Mouse (Mus musculus) spleen, adult 2 months (tissue): Measurements from ENCODE around the gene Polr3b. TPM values are rescaled to one million over a fixed set of nuclear protein-coding genes. Genes with fewer than 3 reads are reported as not detected.
A peak's percentile ranks its signal among the peaks of the same experiment; 100 is the strongest.

Experiments
- DNase-seq, 2 experiments: peaks; one replicate each; pipeline versions ENCODE4 v3.0.0 to v3.0.0-alpha.2; 2012 to 2021; ENCODE audit warnings: low spot score in 2 of 2, low read depth in 1 of 2
- H3K27ac ChIP-seq: fragments of 200-500 bp; 2 replicates; pipeline ENCODE4 v1.5.1; 2012; ENCODE audit warnings: low read length, inconsistent platforms; ENCODE audit not compliant: insufficient read depth
- H3K27me3 ChIP-seq: fragments of 200-500 bp; 2 replicates; pipeline ENCODE4 v1.6.1; 2012; ENCODE audit warnings: mild to moderate bottlenecking, moderate library complexity, low read length, inconsistent platforms; ENCODE audit not compliant: control insufficient read depth, insufficient read depth
- H3K36me3 ChIP-seq: fragments of 200-500 bp; 2 replicates; pipeline ENCODE4 v1.6.1; 2012; ENCODE audit warnings: mild to moderate bottlenecking, low read length, inconsistent platforms; ENCODE audit not compliant: control insufficient read depth, insufficient read depth
- H3K4me1 ChIP-seq: fragments of 200-500 bp; 2 replicates; pipeline ENCODE4 v1.6.1; 2011; ENCODE audit warnings: inconsistent platforms; ENCODE audit not compliant: control insufficient read depth, insufficient read depth, insufficient read length
- H3K4me3 ChIP-seq: fragments of 200-500 bp; 2 replicates; pipeline ENCODE4 v1.5.1; 2011; ENCODE audit warnings: mild to moderate bottlenecking, inconsistent platforms; ENCODE audit not compliant: insufficient read depth, insufficient read length; ENCODE audit errors: extremely low read depth
- CTCF ChIP-seq: fragments of 200-500 bp; IDR thresholded peaks from 2 replicates; pipeline ENCODE4 v1.5.1; 2011; ENCODE audit warnings: mild to moderate bottlenecking, inconsistent platforms; ENCODE audit not compliant: insufficient read depth, insufficient read length, insufficient replicate concordance; ENCODE audit errors: extremely low read depth
- POLR2A ChIP-seq: fragments of 200-500 bp; IDR thresholded peaks from 2 replicates; pipeline ENCODE4 v1.6.1; 2011; ENCODE audit warnings: low read depth, low read length, inconsistent platforms
- WGBS: fragments of 180-500 bp; shearing (Covaris S2); methylation state at CpG from one replicate; pipeline ENCODE4 v1.1.7; 2018; 5-methylcytosine and 5-hydroxymethylcytosine counted together
- polyA plus RNA-seq: library from polyadenylated mRNA; depleted of rRNA; stranded (reverse); fragments of >200 nt; gene quantifications from 2 replicates; pipeline ENCODE4 v1.2.3, GENCODE M21; 2012

Polr3b gene
- polyA plus RNA-seq, 1 experiment: 4.8 TPM

- no peak for TF ChIP-seq POLR2A
- no peak for TF ChIP-seq CTCF
- no peak overlapping the region for H3K4me3 ChIP-seq
- H3K27me3 ChIP-seq: no peaks in the 10 kb centered on the region
- 96% methylated on average over 10 of the region's 10 CpGs for WGBS
- no peak overlapping the region for H3K27ac ChIP-seq
- H3K4me1 ChIP-seq: peaks cover 4% of the 10 kb centered on the region; the same call in 1 of the 2 replicates
- H3K36me3 ChIP-seq: peaks cover 24% of the 10 kb centered on the region
- no peak for DNase-seq
Measured at GRCm38 (mm10) chr10:84636656-84637055, 14.6 kb downstream of the Polr3b start.

GRCm38 (mm10) chr10:84638382-84638781 is 16.3 kb downstream of the Polr3b start:
- H3K36me3 ChIP-seq: peaks cover 26% of the 10 kb centered on the region
- DNase-seq: no peak
- WGBS: 89% methylated on average over 4 of the region's 4 CpGs

DNA sequence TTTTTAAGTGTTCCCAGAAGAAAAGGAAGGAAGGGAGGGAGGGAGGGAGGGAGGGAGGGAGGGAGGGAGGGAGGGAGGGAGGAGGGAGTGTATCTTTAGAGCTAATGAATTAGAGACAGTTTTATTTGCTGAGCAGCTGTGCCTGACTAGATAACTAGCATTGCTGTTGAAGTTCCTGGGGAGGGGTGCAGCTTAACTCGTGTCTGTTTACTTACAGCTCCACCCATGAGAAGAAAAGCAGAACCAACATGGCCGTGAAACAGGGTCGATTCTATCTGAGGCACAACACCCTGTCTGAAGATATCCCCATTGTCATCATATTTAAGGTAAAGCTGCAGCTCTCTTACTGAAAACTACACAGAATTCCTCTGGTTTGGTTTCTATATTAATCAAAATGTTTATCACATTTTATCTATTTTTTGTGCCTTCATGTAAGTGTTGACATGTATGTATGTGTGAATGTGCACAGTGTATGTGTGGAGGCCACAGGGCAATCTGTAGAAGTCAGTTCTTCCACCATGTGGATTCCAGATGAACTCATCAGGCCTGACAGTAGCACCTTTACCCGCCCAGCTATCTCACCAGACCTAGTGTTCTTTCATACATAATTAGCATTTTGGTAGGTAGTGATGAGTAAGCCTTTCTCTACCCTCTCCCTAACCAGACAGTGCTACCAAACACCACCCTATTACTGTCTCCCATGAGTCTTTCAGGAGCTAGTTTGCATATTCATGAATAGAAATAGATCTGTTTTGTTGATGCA is 17.6 kb downstream of the Polr3b start:
- TF ChIP-seq CTCF (no peak), POLR2A (no peak)
- DNase-seq: no peak
- WGBS: 42% methylated on average over 4 of the region's 4 CpGs
- Histone ChIP-seq H3K27ac (no peak overlapping the region), H3K4me3 (no peak overlapping the region), H3K4me1 (no peaks in the 10 kb centered on the region), H3K27me3 (no peaks in the 10 kb centered on the region), H3K36me3 (peaks cover 24% of the 10 kb centered on the region)

More at GRCm38 (mm10) chr10:84638382-84638781, 16.3 kb downstream of the Polr3b start:
- Histone ChIP-seq H3K27me3 (no peaks in the 10 kb centered on the region), H3K27ac (no peak overlapping the region), H3K4me3 (no peak overlapping the region), H3K4me1 (no peaks in the 10 kb centered on the region)
- TF ChIP-seq CTCF (no peak), POLR2A (no peak)

GRCm38 (mm10) chr10:84640861-84641260 is 18.8 kb downstream of the Polr3b start:
- WGBS: 96% methylated on average over 7 of the region's 7 CpGs
- TF ChIP-seq POLR2A: no peak
- no peak for TF ChIP-seq CTCF
- H3K27me3 ChIP-seq: no peaks in the 10 kb centered on the region
- DNase-seq: no peak
- H3K27ac ChIP-seq: no peak overlapping the region
- H3K36me3 ChIP-seq: peaks cover 22% of the 10 kb centered on the region
- H3K4me1 ChIP-seq: peaks cover 3% of the 10 kb centered on the region; the same call in 1 of the 2 replicates
- H3K4me3 ChIP-seq: no peak overlapping the region

DNA sequence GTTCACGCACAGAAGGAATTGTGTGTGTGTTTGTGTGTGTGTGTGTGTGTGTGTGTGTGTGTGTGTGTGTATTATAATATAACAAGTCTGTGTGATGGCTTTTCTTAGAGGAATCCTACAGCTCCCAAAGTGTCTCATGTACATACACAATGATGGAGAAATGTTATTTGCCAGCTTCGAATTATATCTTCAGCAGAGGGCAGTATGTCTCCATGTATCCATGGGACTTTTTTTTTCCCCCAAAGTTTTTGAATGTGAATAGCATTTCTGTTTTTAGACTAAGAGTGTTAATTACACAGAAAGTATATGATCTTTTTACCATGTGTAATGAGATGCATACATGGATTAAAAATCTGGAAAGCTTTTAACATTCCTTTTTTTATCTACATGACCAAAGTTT is 19.5 kb downstream of the Polr3b start:
- 79% methylated on average over 2 of the region's 2 CpGs for WGBS
- H3K4me3 ChIP-seq: no peak overlapping the region
- TF ChIP-seq POLR2A (no peak), CTCF (no peak)
- H3K36me3 ChIP-seq: peaks cover 22% of the 10 kb centered on the region
- peaks cover 6% of the 10 kb centered on the region; the same call in 1 of the 2 replicates for H3K4me1 ChIP-seq
- DNase-seq: no peak
- no peak overlapping the region for H3K27ac ChIP-seq
- H3K27me3 ChIP-seq: no peaks in the 10 kb centered on the region

DNA sequence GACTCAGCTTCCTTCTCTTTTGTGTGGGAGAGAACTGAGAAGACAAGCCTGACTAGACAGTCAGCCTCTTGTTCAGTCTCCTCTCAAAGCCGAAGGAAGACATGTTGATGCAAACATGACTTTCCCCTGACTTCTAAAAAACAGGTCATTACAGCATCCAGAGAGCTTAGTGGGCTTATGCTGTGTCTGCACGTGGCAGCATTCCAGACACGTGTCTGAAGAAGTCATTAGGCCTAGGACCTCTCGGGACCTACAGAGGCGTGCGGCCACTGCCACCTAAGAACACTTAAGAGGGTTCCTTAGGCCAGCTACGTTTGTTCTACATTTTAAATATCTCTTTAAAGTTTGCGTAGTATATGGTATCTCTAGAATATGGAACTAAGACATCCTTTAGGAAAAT is 23.8 kb downstream of the Polr3b start:
- H3K27ac ChIP-seq: peak overlapping the region; percentile 80

DNA sequence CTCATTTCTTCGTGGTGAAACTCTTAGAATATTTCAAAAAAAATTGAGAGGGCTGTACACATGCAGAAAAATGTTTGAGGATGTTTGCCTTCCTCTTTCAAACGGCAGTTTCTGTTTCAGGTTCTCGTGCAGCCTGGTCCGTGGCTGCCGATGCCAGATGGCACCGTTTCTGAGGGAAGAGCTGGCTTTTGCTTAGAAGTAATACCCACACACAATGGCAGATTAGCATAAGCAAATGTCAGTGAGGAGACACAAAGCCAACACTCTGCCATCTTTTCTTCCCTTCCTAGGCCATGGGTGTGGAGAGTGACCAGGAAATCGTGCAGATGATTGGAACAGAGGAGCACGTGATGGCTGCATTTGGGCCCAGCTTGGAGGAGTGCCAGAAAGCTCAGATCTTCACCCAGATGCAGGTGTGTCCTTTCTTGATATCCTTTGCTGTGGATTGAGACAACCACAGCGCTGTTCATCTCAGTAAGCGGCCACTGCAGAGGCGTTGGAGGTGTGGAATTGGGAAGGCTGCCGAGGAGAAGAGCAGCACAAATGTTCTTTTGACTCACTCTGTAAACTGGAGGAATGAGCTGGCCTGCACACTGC is 24.5 kb downstream of the Polr3b start:
- H3K27ac ChIP-seq: peak overlapping the region; percentile 80
- H3K4me3 ChIP-seq: peak overlapping the region; percentile 34; the same call in 1 of the 2 replicates
- H3K4me1 ChIP-seq: peaks cover 15% of the 10 kb centered on the region
- H3K36me3 ChIP-seq: peaks cover 4% of the 10 kb centered on the region
- DNase-seq: peak; percentile 32 to 42
- no peaks in the 10 kb centered on the region for H3K27me3 ChIP-seq
- WGBS: 8% methylated on average over 12 of the region's 12 CpGs
- TF ChIP-seq POLR2A: peak; percentile 2; the same call in 1 of the 2 replicates
- TF ChIP-seq CTCF: no peak

More for the DNA sequence above, 23.8 kb downstream of the Polr3b start:
- peaks cover 15% of the 10 kb centered on the region for H3K4me1 ChIP-seq
- WGBS: 62% methylated on average over 8 of the region's 8 CpGs
- H3K36me3 ChIP-seq: peaks cover 5% of the 10 kb centered on the region; the same call in 1 of the 2 replicates
- no peak overlapping the region for H3K4me3 ChIP-seq
- DNase-seq: no peak
- H3K27me3 ChIP-seq: no peaks in the 10 kb centered on the region
- TF ChIP-seq POLR2A: no peak
- no peak for TF ChIP-seq CTCF
